Mouse (Mus musculus) limb, embryonic 14.5 days (tissue): ENCODE measurements at regions not wholly inside any gene's neighbourhood (a gene's known extent, or its start where the extent isn't known, plus 50 kb on each side); places are given as distances from the start of the nearest gene placed in this dataset.

ENCODE experiments used
- ATAC-seq: fragments of 200-750 bp; cut with Nextera tagmentation; 2 replicates; pipeline ENCODE4 v1.8.0; 2017; ENCODE audit warnings: low read depth, moderate number of reproducible peaks, moderate TSS enrichment; ENCODE audit not compliant: low FRiP score
- DNase-seq: peaks from one replicate; pipeline ENCODE4 v3.0.0-alpha.2; 2015; ENCODE audit warnings: low spot score
- H3K27ac ChIP-seq: fragments of 300-500 bp; sonication (generic); replicated peaks from 2 replicates; pipeline ENCODE4 v1.5.1; 2014; ENCODE audit warnings: low read depth, mild to moderate bottlenecking, low read length, moderate library complexity, mixed read lengths
- H3K27me3 ChIP-seq: fragments of 300-500 bp; sonication (generic); 2 replicates; pipeline ENCODE4 v1.6.1; 2014; ENCODE audit warnings: low read length, mixed read lengths; ENCODE audit not compliant: control insufficient read depth, insufficient read depth
- H3K36me3 ChIP-seq: fragments of 300-500 bp; sonication (generic); 2 replicates; pipeline ENCODE4 v1.6.1; 2014; ENCODE audit warnings: mild to moderate bottlenecking, low read length, moderate library complexity, mixed read lengths; ENCODE audit not compliant: control insufficient read depth, insufficient read depth
- H3K4me1 ChIP-seq: fragments of 300-500 bp; sonication (generic); 2 replicates; pipeline ENCODE4 v1.6.1; 2014; ENCODE audit warnings: antibody characterized with exemption, low read length, mixed read lengths; ENCODE audit not compliant: control insufficient read depth, insufficient read depth
- H3K4me2 ChIP-seq: fragments of 300-500 bp; sonication (generic); replicated peaks from 2 replicates; pipeline ENCODE4 v1.6.1; 2014; ENCODE audit warnings: low read depth, mild to moderate bottlenecking, low read length, moderate library complexity; ENCODE audit not compliant: severe bottlenecking
- H3K4me3 ChIP-seq: fragments of 300-500 bp; sonication (generic); replicated peaks from 2 replicates; pipeline ENCODE4 v1.5.1; 2014; ENCODE audit warnings: low read length
- H3K9ac ChIP-seq: fragments of 300-500 bp; sonication (generic); 2 replicates; pipeline ENCODE4 v1.6.1; 2014; ENCODE audit warnings: mild to moderate bottlenecking, low read depth, low read length, moderate library complexity; ENCODE audit not compliant: severe bottlenecking
- H3K9me3 ChIP-seq: fragments of 300-500 bp; sonication (generic); 2 replicates; pipeline ENCODE4 v1.6.1; 2016; ENCODE audit warnings: low read length; ENCODE audit not compliant: control insufficient read depth
- POLR2A ChIP-seq: fragments of 200-500 bp; IDR thresholded peaks from 2 replicates; pipeline ENCODE4 v1.8.0; 2012; ENCODE audit warnings: inconsistent platforms, mild to moderate bottlenecking, moderate library complexity, borderline replicate concordance; ENCODE audit not compliant: insufficient read depth, insufficient read length; ENCODE audit errors: extremely low read depth
- WGBS: fragments of 180-500 bp; shearing (Covaris S2); extraction: QIAGEN DNeasy Blood & Tissue Kit; methylation state at CpG from one replicate; pipeline ENCODE4 v1.1.7; 2014; 5-methylcytosine and 5-hydroxymethylcytosine counted together

- H3K27ac ChIP-seq: no peak overlapping the region
- WGBS: 17% methylated on average over 6 of the region's 6 CpGs
- DNase-seq: peak; percentile 22
Measured at GRCm38 (mm10) chr19:45312713-45313365, 50.7 kb upstream of the Btrc start.

More at GRCm38 (mm10) chr19:45312713-45313365, 50.7 kb upstream of the Btrc start:
- H3K9ac ChIP-seq: no peak overlapping the region
- ATAC-seq: peak; percentile 41; the same call in 1 of the 2 replicates
- no peaks in the 10 kb centered on the region for H3K9me3 ChIP-seq
- H3K4me3 ChIP-seq: no peak overlapping the region
- H3K27me3 ChIP-seq: no peaks in the 10 kb centered on the region; the same call in 1 of the 2 replicates
- H3K36me3 ChIP-seq: no peaks in the 10 kb centered on the region
- no peak for TF ChIP-seq POLR2A
- no peak overlapping the region for H3K4me2 ChIP-seq
- no peaks in the 10 kb centered on the region for H3K4me1 ChIP-seq
